Mouse (Mus musculus) CH12.LX (cell line): ENCODE data around the gene Zfp867. TPM values are rescaled to one million over a fixed set of nuclear protein-coding genes. Genes with fewer than 3 reads are reported as not detected.

Experiments used
- DNase-seq: peaks from one replicate; pipeline ENCODE4 v3.0.0-alpha.2; 2013; ENCODE audit errors: extremely low read depth
- H3K27ac ChIP-seq: 2 replicates; pipeline ENCODE4 v1.5.1; 2012; ENCODE audit warnings: low read depth, mild to moderate bottlenecking, control low read depth, moderate library complexity; ENCODE audit not compliant: insufficient read depth
- H3K27me3 ChIP-seq: replicated peaks from 2 replicates; pipeline ENCODE3; 2012; ENCODE audit warnings: inconsistent platforms
- H3K36me3 ChIP-seq, 2 experiments: replicated peaks in 1 of 2; 2 replicates each; pipeline versions ENCODE3 to v1.6.1; 2012; ENCODE audit warnings: inconsistent platforms in 1 of 2, low read length in 1 of 2, mild to moderate bottlenecking in 1 of 2, mixed read lengths in 1 of 2, moderate library complexity in 1 of 2; ENCODE audit not compliant: control insufficient read depth in 1 of 2, insufficient read depth in 1 of 2
- H3K4me1 ChIP-seq, 2 experiments: 2 replicates each; pipeline ENCODE4 v1.6.1; 2012; ENCODE audit warnings: inconsistent platforms in 1 of 2, moderate library complexity in 1 of 2; ENCODE audit not compliant: insufficient read depth in 2 of 2, control insufficient read depth in 1 of 2
- H3K4me2 ChIP-seq: 2 replicates; pipeline ENCODE4 v1.6.1; 2012; ENCODE audit warnings: low read depth, mild to moderate bottlenecking, control low read depth; ENCODE audit not compliant: poor library complexity, insufficient read depth, severe bottlenecking
- H3K4me3 ChIP-seq, 3 experiments: fragments of 150-350 bp in 1 of 3; sonication (generic) in 1 of 3; replicated peaks in 1 of 3; 2 replicates each; pipeline versions ENCODE3 to v1.5.1; 2011 to 2012; ENCODE audit warnings: low read depth in 2 of 3, low read length in 2 of 3, mild to moderate bottlenecking in 2 of 3, moderate library complexity in 2 of 3, control low read depth in 1 of 3, improper control_type of control experiment in 1 of 3, inconsistent platforms in 1 of 3, mixed read lengths in 1 of 3; ENCODE audit not compliant: poor library complexity in 1 of 3
- H3K79me2 ChIP-seq: replicated peaks from 2 replicates; pipeline ENCODE4 v1.6.1; 2012; ENCODE audit warnings: mild to moderate bottlenecking, moderate library complexity; ENCODE audit not compliant: control insufficient read depth, poor library complexity, insufficient read depth, severe bottlenecking; ENCODE audit errors: extremely low read depth
- H3K9ac ChIP-seq: 2 replicates; pipeline ENCODE4 v1.6.1; 2012; ENCODE audit warnings: low read depth, mild to moderate bottlenecking, control low read depth, moderate library complexity; ENCODE audit not compliant: insufficient read depth
- H3K9me3 ChIP-seq: replicated peaks from 2 replicates; pipeline ENCODE3; 2012; ENCODE audit warnings: low read length, inconsistent platforms, mixed read lengths
- BHLHE40 ChIP-seq: IDR thresholded peaks from 2 replicates; pipeline ENCODE4 v1.6.1; 2011; ENCODE audit warnings: mild to moderate bottlenecking, low read depth, low read length, improper control_type of control experiment
- CHD2 ChIP-seq: IDR thresholded peaks from 2 replicates; pipeline ENCODE4 v1.6.1; 2011; ENCODE audit warnings: low read length, improper control_type of control experiment
- CTCF ChIP-seq, 2 experiments: IDR thresholded peaks in 1 of 2; conservative IDR thresholded peaks in 1 of 2; 2 replicates each; pipeline ENCODE4 v1.5.1; 2011 to 2012; ENCODE audit warnings: low read depth in 2 of 2, low read length in 2 of 2, improper control_type of control experiment in 1 of 2, inconsistent platforms in 1 of 2, mild to moderate bottlenecking in 1 of 2, moderate library complexity in 1 of 2
- E2F4 ChIP-seq: IDR thresholded peaks from 2 replicates; pipeline ENCODE4 v1.6.1; 2011; ENCODE audit warnings: low read depth, low read length, improper control_type of control experiment; ENCODE audit not compliant: insufficient replicate concordance
- ELF1 ChIP-seq: IDR thresholded peaks from 2 replicates; pipeline ENCODE4 v1.6.1; 2014; ENCODE audit warnings: low read depth, mild to moderate bottlenecking, inconsistent platforms, low read length, improper control_type of control experiment
- EP300 ChIP-seq: IDR thresholded peaks from 2 replicates; pipeline ENCODE4 v1.6.1; 2011; ENCODE audit warnings: low read length, improper control_type of control experiment
- ETS1 ChIP-seq: conservative IDR thresholded peaks from 2 replicates; pipeline ENCODE4 v1.6.1; 2012; ENCODE audit warnings: low read depth, mild to moderate bottlenecking, inconsistent platforms, low read length, improper control_type of control experiment, moderate library complexity
- HCFC1 ChIP-seq: IDR thresholded peaks from 2 replicates; pipeline ENCODE4 v1.6.1; 2012; ENCODE audit warnings: low read depth, mild to moderate bottlenecking, inconsistent platforms, low read length, improper control_type of control experiment
- IRF4 ChIP-seq: IDR thresholded peaks from 2 replicates; pipeline ENCODE4 v1.6.1; 2014; ENCODE audit warnings: low read depth, mild to moderate bottlenecking, inconsistent platforms, low read length, improper control_type of control experiment
- KAT2A ChIP-seq: IDR thresholded peaks from 2 replicates; pipeline ENCODE4 v1.6.1; 2012; ENCODE audit warnings: low read length, improper control_type of control experiment, inconsistent platforms; ENCODE audit not compliant: insufficient replicate concordance
- MAZ ChIP-seq: IDR thresholded peaks from 2 replicates; pipeline ENCODE4 v1.6.1; 2012; ENCODE audit warnings: low read depth, mild to moderate bottlenecking, inconsistent platforms, low read length, improper control_type of control experiment, moderate library complexity
- MXI1 ChIP-seq: IDR thresholded peaks from 2 replicates; pipeline ENCODE4 v1.6.1; 2011; ENCODE audit warnings: mild to moderate bottlenecking, low read depth, low read length, improper control_type of control experiment
- MYC ChIP-seq: IDR thresholded peaks from 2 replicates; pipeline ENCODE4 v1.6.1; 2011; ENCODE audit warnings: low read depth, mild to moderate bottlenecking, improper control_type of control experiment, low read length
- POLR2A ChIP-seq: IDR thresholded peaks from 2 replicates; pipeline ENCODE4 v1.6.1; 2011; ENCODE audit warnings: low read depth, mild to moderate bottlenecking, improper control_type of control experiment, low read length
- RAD21 ChIP-seq: IDR thresholded peaks from 2 replicates; pipeline ENCODE4 v1.6.1; 2011; ENCODE audit warnings: low read depth, mild to moderate bottlenecking, low read length, improper control_type of control experiment, moderate library complexity
- SMC3 ChIP-seq: IDR thresholded peaks from 2 replicates; pipeline ENCODE4 v1.6.1; 2011; ENCODE audit warnings: low read depth, low read length, improper control_type of control experiment
- ZMIZ1 ChIP-seq: IDR thresholded peaks from 2 replicates; pipeline ENCODE4 v1.6.1; 2012; ENCODE audit warnings: low read depth, mild to moderate bottlenecking, inconsistent platforms, low read length, improper control_type of control experiment
- ZNF384 ChIP-seq: IDR thresholded peaks from 2 replicates; pipeline ENCODE4 v1.6.1; 2012; ENCODE audit warnings: low read depth, low read length, improper control_type of control experiment, inconsistent platforms
- dilution Hi-C: fragments of 300-500 bp; cut with MboI; formaldehyde crosslinking; loops from 2 replicates; pipeline ENCODE4 v1.14.3; 2020; ENCODE audit warnings: low sequenced_read_pairs; ENCODE audit not compliant: extremely low pct_unique_long_range_greater_than_20kb, extremely low pct_ligation_motif_present
- in situ Hi-C: fragments of 300-500 bp; cut with MboI; formaldehyde crosslinking; loops from 3 replicates; pipeline ENCODE4 v1.14.3; 2019; ENCODE audit warnings: low sequenced_read_pairs, low pct_ligation_motif_present, low pct_unique_long_range_greater_than_20kb, mixed read lengths
- polyA plus RNA-seq: library from polyadenylated mRNA; unstranded; fragments of >175 nt; gene quantifications from 2 replicates; pipeline ENCODE4 v1.2.1, GENCODE M21; 2012; ENCODE audit warnings: low read depth; ENCODE audit not compliant: insufficient read length
- total RNA-seq, 2 experiments: library from RNA; depleted of rRNA; stranded (reverse); fragments of 300-350 nt in 1 of 2; fragments of >200 nt in 1 of 2; gene quantifications; 2 replicates each; pipeline ENCODE4 v1.2.3; 2012 to 2014

The Zfp867 gene
- total and polyA plus RNA-seq, 3 experiments = 4.6 to 7.1 (median 4.9) TPM

DNA sequence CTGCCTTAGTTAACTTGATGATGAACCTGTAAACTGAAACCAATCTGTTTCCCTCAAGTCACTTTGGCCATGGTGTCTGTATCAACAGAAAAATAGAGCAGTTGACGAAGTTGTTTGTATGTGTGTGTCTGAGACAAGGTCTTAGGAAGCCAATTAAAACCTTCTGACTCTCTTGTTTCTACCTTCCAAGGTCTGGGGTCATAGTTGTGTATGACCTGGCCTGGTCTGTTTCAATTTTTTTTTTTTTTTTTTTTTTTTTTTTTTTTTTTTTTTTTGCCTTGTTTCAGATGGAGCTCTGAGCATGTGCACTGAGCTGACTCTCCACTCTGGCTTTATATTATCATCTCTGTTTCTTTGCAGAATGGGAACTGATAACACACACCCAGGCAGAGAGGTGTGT is 45.2 kb upstream of the Zfp867 start:
- Histone ChIP-seq H3K4me3 (no peak overlapping the region), H3K27ac (no peak overlapping the region), H3K36me3 (no peaks in the 10 kb centered on the region), H3K4me2 (no peak overlapping the region), H3K9me3 (no peaks in the 10 kb centered on the region), H3K27me3 (peaks cover 4% of the 10 kb centered on the region), H3K4me1 (no peaks in the 10 kb centered on the region), H3K79me2 (no peaks in the 10 kb centered on the region), H3K9ac (no peak overlapping the region)
- in situ Hi-C loops = no loop called here
- dilution Hi-C loops = no loop called here
- TF ChIP-seq ZNF384 = peak; percentile 52; the same call in 1 of the 2 replicates
- no peak for TF ChIP-seq MAZ
- DNase-seq = no peak

GRCm38 (mm10) chr11:59514789-59515188 is 42.5 kb upstream of the Zfp867 start:
- in situ Hi-C loops (no loop called here), dilution Hi-C loops (no loop called here)
- Histone ChIP-seq H3K27ac (no peak overlapping the region), H3K4me2 (no peak overlapping the region), H3K9ac (no peak overlapping the region), H3K4me1 (peaks cover 0 to 4% of the 10 kb centered on the region in 2 experiments; a peak in 1 of 4 replicates), H3K9me3 (no peaks in the 10 kb centered on the region), H3K36me3 (peaks cover 0 to 14% of the 10 kb centered on the region in 2 experiments), H3K79me2 (no peaks in the 10 kb centered on the region), H3K27me3 (no peaks in the 10 kb centered on the region), H3K4me3 (no peak overlapping the region)
- DNase-seq = no peak
- TF ChIP-seq CTCF (conservative IDR thresholded peaks at IDR 0.05 in 1 of 2, IDR thresholded peaks at IDR 0.05 in 1 of 2; ENCODE audit: low read depth in 2 of 2, low read length in 2 of 2) (no peak), ZNF384 (no peak), HCFC1 (no peak), E2F4 (no peak), POLR2A (no peak), MYC (no peak), IRF4 (no peak), KAT2A (no peak), EP300 (no peak), RAD21 (no peak), CHD2 (no peak), ETS1 (no peak), BHLHE40 (no peak), ZMIZ1 (no peak), SMC3 (no peak), ELF1 (no peak), MXI1 (no peak)
